27 mouse cellular contexts compared by ENCODE assay signal in the genomic region with DNA sequence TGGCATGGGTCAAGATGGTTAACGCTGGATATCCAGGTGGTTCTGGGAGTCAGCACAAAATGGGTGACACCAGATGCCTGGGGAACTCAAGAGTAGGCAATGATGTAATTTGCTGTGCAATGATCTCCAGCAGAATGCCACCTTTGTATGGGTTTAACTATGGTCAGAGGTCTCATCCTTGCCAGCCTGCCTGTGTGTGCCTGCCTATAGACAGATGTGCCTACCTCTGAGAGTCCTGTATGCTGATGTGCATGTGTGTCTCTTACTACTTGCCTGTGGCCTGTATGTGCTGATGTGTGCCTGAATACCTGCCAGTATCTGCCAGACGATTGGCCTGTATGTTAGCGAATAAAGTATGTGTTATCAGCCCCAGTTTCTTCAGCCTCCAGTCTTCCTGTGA.
DNase-seq lines count a peak whose midpoint lies in the region; ATAC-seq and TF ChIP-seq lines count a peak whose summit lies in the region.
"Had no signal": no experiment of that assay in that cellular context is flagged by ENCODE, and none has a peak within 500 bp of the region (broad histone marks: within the 10 kb centered on the region; RNA-seq: fewer than 3 reads in every experiment).

No protein-coding gene starts in this region.

- H3K4me3 ChIP-seq in embryonic facial prominence, embryonic 12.5 days = no peak overlapping the region
- no peak overlapping the region for H3K4me3 ChIP-seq in embryonic facial prominence, embryonic 10.5 days
- no peak overlapping the region for H3K4me3 ChIP-seq in limb, embryonic 11.5 days (ENCODE audit: low read depth, low read length)
- H3K4me3 ChIP-seq in limb, embryonic 10.5 days = no peak overlapping the region
- H3K4me3 ChIP-seq in midbrain, embryonic 10.5 days = no peak overlapping the region
- H3K4me3 ChIP-seq in midbrain, embryonic 15.5 days = no peak overlapping the region
- H3K4me3 ChIP-seq in stomach, embryonic 16.5 days (replicated peaks; ENCODE audit: low read length) = no peak overlapping the region
- H3K4me3 ChIP-seq in stomach, postnatal 0 days (ENCODE audit: low read depth, low read length) = no peak overlapping the region
- H3K4me3 ChIP-seq: embryonic facial prominence, embryonic 15.5 days; gastrocnemius, adult 2 months; heart, embryonic 12.5 days; heart, embryonic 15.5 days had no signal

- no peaks in the 10 kb centered on the region for H3K9me3 ChIP-seq in embryonic facial prominence, embryonic 12.5 days
- H3K9me3 ChIP-seq in embryonic facial prominence, embryonic 10.5 days = no peaks in the 10 kb centered on the region
- no peaks in the 10 kb centered on the region for H3K9me3 ChIP-seq in limb, embryonic 11.5 days (ENCODE audit: control insufficient read depth, low read length)
- H3K9me3 ChIP-seq in limb, embryonic 10.5 days (replicated peaks) = no peaks in the 10 kb centered on the region
- no peaks in the 10 kb centered on the region for H3K9me3 ChIP-seq in midbrain, embryonic 10.5 days (replicated peaks)
- H3K9me3 ChIP-seq in midbrain, embryonic 15.5 days = no peaks in the 10 kb centered on the region
- no peaks in the 10 kb centered on the region for H3K9me3 ChIP-seq in stomach, embryonic 16.5 days (replicated peaks; ENCODE audit: control insufficient read depth, low read length)
- no peaks in the 10 kb centered on the region for H3K9me3 ChIP-seq in stomach, postnatal 0 days (ENCODE audit: control insufficient read depth, low read length)
- H3K9me3 ChIP-seq: embryonic facial prominence, embryonic 15.5 days; heart, embryonic 12.5 days; heart, embryonic 15.5 days had no signal

- H3K4me2 ChIP-seq in embryonic facial prominence, embryonic 12.5 days (replicated peaks) = no peak overlapping the region
- no peak overlapping the region for H3K4me2 ChIP-seq in limb, embryonic 11.5 days (ENCODE audit: low read depth, severe bottlenecking)
- no peak overlapping the region for H3K4me2 ChIP-seq in midbrain, embryonic 15.5 days
- no peak overlapping the region for H3K4me2 ChIP-seq in stomach, embryonic 16.5 days (ENCODE audit: low read depth, low read length)
- no peak overlapping the region for H3K4me2 ChIP-seq in stomach, postnatal 0 days (replicated peaks; ENCODE audit: low read depth)
- H3K4me2 ChIP-seq: embryonic facial prominence, embryonic 15.5 days; heart, embryonic 12.5 days; heart, embryonic 15.5 days; hindbrain, embryonic 14.5 days had no signal

- H3K9ac ChIP-seq in embryonic facial prominence, embryonic 12.5 days = no peak overlapping the region
- no peak overlapping the region for H3K9ac ChIP-seq in limb, embryonic 11.5 days (ENCODE audit: low read length)
- no peak overlapping the region for H3K9ac ChIP-seq in midbrain, embryonic 15.5 days
- no peak overlapping the region for H3K9ac ChIP-seq in stomach, embryonic 16.5 days (ENCODE audit: low read length)
- H3K9ac ChIP-seq in stomach, postnatal 0 days (ENCODE audit: low read length) = no peak overlapping the region
- H3K9ac ChIP-seq: embryonic facial prominence, embryonic 15.5 days; forebrain, postnatal 0 days; heart, embryonic 12.5 days; heart, embryonic 15.5 days; hindbrain, embryonic 14.5 days had no signal

- TF ChIP-seq EP300 in stomach, postnatal 0 days (optimal IDR thresholded peaks at IDR 0.05) = no peak

- no peak for ATAC-seq in embryonic facial prominence, embryonic 12.5 days (ENCODE audit: insufficient number of reproducible peaks, insufficient read depth, low FRiP score, low TSS enrichment)
- ATAC-seq in limb, embryonic 11.5 days (ENCODE audit: insufficient number of reproducible peaks, low FRiP score, low TSS enrichment, low read depth) = 0 out of 2 replicates have a peak, but pooled peaks have one; percentile 44
- no peak for ATAC-seq in midbrain, embryonic 15.5 days (replicated peaks)
- no peak for ATAC-seq in stomach, embryonic 16.5 days (ENCODE audit: insufficient read depth, low FRiP score)
- no peak for ATAC-seq in stomach, postnatal 0 days (ENCODE audit: low FRiP score, low TSS enrichment)
- ATAC-seq: activated CD4-positive, CD25-positive, alpha-beta regulatory T cell, adult 4 months; forebrain, embryonic 14.5 days; forebrain, postnatal 0 days had no signal

- no peak for TF ChIP-seq CTCF in stomach, postnatal 0 days (IDR thresholded peaks at IDR 0.05; ENCODE audit: low read depth)

- no peaks in the 10 kb centered on the region for H3K27me3 ChIP-seq in embryonic facial prominence, embryonic 12.5 days
- H3K27me3 ChIP-seq in embryonic facial prominence, embryonic 10.5 days (replicated peaks; ENCODE audit: low read depth, poor library complexity, severe bottlenecking) = no peaks in the 10 kb centered on the region
- no peaks in the 10 kb centered on the region for H3K27me3 ChIP-seq in limb, embryonic 11.5 days (ENCODE audit: control insufficient read depth, insufficient read depth, low read length)
- H3K27me3 ChIP-seq in limb, embryonic 10.5 days (ENCODE audit: low read depth, poor library complexity, severe bottlenecking) = no peaks in the 10 kb centered on the region
- H3K27me3 ChIP-seq in midbrain, embryonic 10.5 days (ENCODE audit: low read depth, poor library complexity, severe bottlenecking) = no peaks in the 10 kb centered on the region
- no peaks in the 10 kb centered on the region for H3K27me3 ChIP-seq in midbrain, embryonic 15.5 days (replicated peaks)
- no peaks in the 10 kb centered on the region for H3K27me3 ChIP-seq in stomach, embryonic 16.5 days (ENCODE audit: control insufficient read depth, insufficient read depth, low read length)
- H3K27me3 ChIP-seq in stomach, postnatal 0 days (ENCODE audit: control insufficient read depth, insufficient read depth, low read length) = no peaks in the 10 kb centered on the region
- H3K27me3 ChIP-seq: embryonic facial prominence, embryonic 15.5 days; heart, embryonic 12.5 days; heart, embryonic 15.5 days had no signal

- no peaks in the 10 kb centered on the region for H3K36me3 ChIP-seq in embryonic facial prominence, embryonic 12.5 days
- no peaks in the 10 kb centered on the region for H3K36me3 ChIP-seq in embryonic facial prominence, embryonic 10.5 days (replicated peaks)
- H3K36me3 ChIP-seq in limb, embryonic 11.5 days (ENCODE audit: control insufficient read depth, insufficient read depth, low read length) = no peaks in the 10 kb centered on the region
- no peaks in the 10 kb centered on the region for H3K36me3 ChIP-seq in limb, embryonic 10.5 days
- no peaks in the 10 kb centered on the region for H3K36me3 ChIP-seq in midbrain, embryonic 10.5 days
- no peaks in the 10 kb centered on the region for H3K36me3 ChIP-seq in midbrain, embryonic 15.5 days (replicated peaks)
- no peaks in the 10 kb centered on the region for H3K36me3 ChIP-seq in stomach, embryonic 16.5 days (ENCODE audit: control insufficient read depth, insufficient read depth, low read length)
- H3K36me3 ChIP-seq in stomach, postnatal 0 days (ENCODE audit: control insufficient read depth, insufficient read depth, low read length) = no peaks in the 10 kb centered on the region
- H3K36me3 ChIP-seq: embryonic facial prominence, embryonic 15.5 days; heart, embryonic 12.5 days; heart, embryonic 15.5 days had no signal

- H3K4me1 ChIP-seq in embryonic facial prominence, embryonic 12.5 days = peaks cover 14% of the 10 kb centered on the region
- H3K4me1 ChIP-seq in embryonic facial prominence, embryonic 10.5 days = peaks cover 31% of the 10 kb centered on the region
- 0 out of 2 replicates have a peak, but pooled peaks cover 4% of the 10 kb centered on the region for H3K4me1 ChIP-seq in limb, embryonic 11.5 days (ENCODE audit: control insufficient read depth, insufficient read depth, low read length)
- H3K4me1 ChIP-seq in limb, embryonic 10.5 days = peaks cover 21% of the 10 kb centered on the region
- no peaks in the 10 kb centered on the region for H3K4me1 ChIP-seq in midbrain, embryonic 10.5 days
- peaks cover 10% of the 10 kb centered on the region; the same call in 1 of the 2 replicates for H3K4me1 ChIP-seq in midbrain, embryonic 15.5 days
- H3K4me1 ChIP-seq in stomach, embryonic 16.5 days (ENCODE audit: control insufficient read depth, insufficient read depth, low read length) = peaks cover 10% of the 10 kb centered on the region
- no peaks in the 10 kb centered on the region for H3K4me1 ChIP-seq in stomach, postnatal 0 days (replicated peaks; ENCODE audit: control insufficient read depth, insufficient read depth)
- H3K4me1 ChIP-seq: heart, embryonic 15.5 days had no signal

- DNase-seq in embryonic facial prominence, embryonic 10.5 days (ENCODE audit: low spot score) = no peak
- no peak for DNase-seq in limb, embryonic 11.5 days (ENCODE audit: low spot score)
- DNase-seq in limb, embryonic 10.5 days (ENCODE audit: low spot score) = no peak
- no peak for DNase-seq in midbrain, embryonic 10.5 days (ENCODE audit: low spot score)
- DNase-seq in stomach, postnatal 0 days (ENCODE audit: low spot score) = no peak
- DNase-seq: adrenal gland, adult 8-10 months; adrenal gland, postnatal 25 days; cerebellum, adult 11-12 months; cerebellum, adult 8-10 months; cerebellum, postnatal 10 days; cerebellum, postnatal 36 days; embryo, embryonic 11 days; forebrain, postnatal 0 days; gastrocnemius, adult 2 months; gastrocnemius, postnatal 14 days; heart, adult 18-20 months; heart, postnatal 10 days; heart, postnatal 4 days had no signal

- H3K27ac ChIP-seq in embryonic facial prominence, embryonic 12.5 days = peak overlapping the region; percentile 30; the same call in 1 of the 2 replicates
- no peak overlapping the region for H3K27ac ChIP-seq in embryonic facial prominence, embryonic 10.5 days (replicated peaks)
- no peak overlapping the region for H3K27ac ChIP-seq in limb, embryonic 11.5 days (replicated peaks; ENCODE audit: low read depth, low read length)
- H3K27ac ChIP-seq in limb, embryonic 10.5 days = no peak overlapping the region
- 0 out of 2 replicates have a peak overlapping the region, but pooled peaks have one; percentile 9 for H3K27ac ChIP-seq in midbrain, embryonic 10.5 days (replicated peaks)
- no peak overlapping the region for H3K27ac ChIP-seq in midbrain, embryonic 15.5 days
- peak overlapping the region; percentile 53; the same call in 1 of the 2 replicates for H3K27ac ChIP-seq in stomach, embryonic 16.5 days (ENCODE audit: low read length)
- no peak overlapping the region for H3K27ac ChIP-seq in stomach, postnatal 0 days (replicated peaks)
- H3K27ac ChIP-seq: embryonic facial prominence, embryonic 15.5 days; gastrocnemius, adult 2 months; heart, embryonic 15.5 days; hindbrain, embryonic 14.5 days had no signal

- WGBS in embryonic facial prominence, embryonic 12.5 days = 72% methylated on average over 3 of the region's 3 CpGs
- 73% methylated on average over 3 of the region's 3 CpGs for WGBS in embryonic facial prominence, embryonic 10.5 days
- 80% methylated on average over 3 of the region's 3 CpGs for WGBS in limb, embryonic 11.5 days
- WGBS in limb, embryonic 10.5 days = 83% methylated on average over 3 of the region's 3 CpGs
- whole genome bisulfite sequencing in midbrain, embryonic 10.5 days = 85% methylated on average over 3 of the region's 3 CpGs
- 84% methylated on average over 3 of the region's 3 CpGs for WGBS in midbrain, embryonic 15.5 days
- WGBS in stomach, embryonic 16.5 days = 70% methylated on average over 3 of the region's 3 CpGs
- 73% methylated on average over 3 of the region's 3 CpGs for WGBS in stomach, postnatal 0 days

Comparison
In these comparisons a context has a peak if more than half of its experiments do, and no peak if none do; other contexts are left out.
1. H3K27ac ChIP-seq: peak in embryonic facial prominence, embryonic 12.5 days (single experiment), midbrain, embryonic 10.5 days (single experiment) and stomach, embryonic 16.5 days (single experiment); none in embryonic facial prominence, embryonic 10.5 days (single experiment), limb, embryonic 11.5 days (single experiment), limb, embryonic 10.5 days (single experiment), midbrain, embryonic 15.5 days (single experiment) and stomach, postnatal 0 days (single experiment).